Mouse (Mus musculus): ENCODE data around the gene Gemin7. TPM values are rescaled to one million over a fixed set of nuclear protein-coding genes. Genes with fewer than 3 reads are reported as not detected.

The Gemin7 gene
- total and polyA plus RNA-seq, 3 experiments = 63.2 to 101 (median 64.4) TPM

DNA sequence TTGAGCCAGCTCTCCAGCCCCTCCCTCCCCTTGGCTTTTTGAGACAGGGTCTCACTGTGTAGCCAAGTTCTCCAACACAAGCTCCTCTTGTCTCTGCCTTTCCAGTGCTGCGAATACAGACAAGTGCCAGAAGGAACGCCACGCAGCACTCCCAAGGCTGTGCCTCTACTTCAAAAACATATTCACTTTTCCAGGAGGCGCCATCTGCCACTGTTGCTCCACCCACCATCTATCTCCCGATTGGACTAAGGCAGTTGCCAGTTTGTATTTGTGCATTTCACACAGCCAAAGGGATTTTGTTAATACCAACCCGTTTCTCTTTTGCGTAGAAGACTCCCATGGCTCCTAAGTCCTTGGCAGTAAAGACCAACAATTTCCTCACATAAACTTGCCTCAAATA lies 43.4 kb upstream of the Gemin7 start:
- dilution Hi-C loops (cut with MboI; ENCODE audit: extremely low pct_ligation_motif_present, extremely low pct_unique_long_range_greater_than_20kb, low sequenced_read_pairs) (no loop called here), in situ Hi-C loops (cut with MboI; ENCODE audit: low pct_ligation_motif_present, low pct_unique_long_range_greater_than_20kb, low sequenced_read_pairs) (no loop called here)
- Histone ChIP-seq H3K27me3 (replicated peaks) (no peaks in the 10 kb centered on the region), H3K4me1 (ENCODE audit: control insufficient read depth in 1 of 2, insufficient read depth in 2 of 2) (peaks cover 0 to 5% of the 10 kb centered on the region in 2 experiments; a peak in 1 of 4 replicates), H3K36me3 (replicated peaks in 1 of 2; ENCODE audit: control insufficient read depth in 1 of 2, insufficient read depth in 1 of 2, low read length in 1 of 2) (peaks cover 56 to 91% of the 10 kb centered on the region in 2 experiments), H3K9ac (ENCODE audit: insufficient read depth, low read depth) (no peak overlapping the region), H3K9me3 (replicated peaks; ENCODE audit: low read length) (peaks cover 7% of the 10 kb centered on the region), H3K27ac (ENCODE audit: insufficient read depth, low read depth) (no peak overlapping the region), H3K4me2 (ENCODE audit: insufficient read depth, low read depth, poor library complexity, severe bottlenecking) (no peak overlapping the region), H3K79me2 (replicated peaks; ENCODE audit: control insufficient read depth, extremely low read depth, insufficient read depth, poor library complexity, severe bottlenecking) (no peaks in the 10 kb centered on the region), H3K4me3 (replicated peaks in 1 of 3; ENCODE audit: low read depth in 2 of 3, low read length in 2 of 3, poor library complexity in 1 of 3) (no peak overlapping the region)
- TF ChIP-seq MEF2A (IDR thresholded peaks at IDR 0.05; ENCODE audit: borderline replicate concordance, low read depth, low read length) (no peak), SMC3 (IDR thresholded peaks at IDR 0.05; ENCODE audit: low read depth, low read length) (no peak), SIN3A (IDR thresholded peaks at IDR 0.05; ENCODE audit: low read length) (no peak), USF1 (IDR thresholded peaks at IDR 0.05; ENCODE audit: low read depth, low read length) (no peak), ZC3H11A (IDR thresholded peaks at IDR 0.05; ENCODE audit: low read depth, low read length) (no peak), JUND (conservative IDR thresholded peaks at IDR 0.05; ENCODE audit: low read depth, low read length) (no peak), HCFC1 (IDR thresholded peaks at IDR 0.05; ENCODE audit: low read depth, low read length) (no peak), PAX5 (IDR thresholded peaks at IDR 0.05; ENCODE audit: low read length) (no peak), MAX (IDR thresholded peaks at IDR 0.05; ENCODE audit: low read length) (no peak), POLR2A (IDR thresholded peaks at IDR 0.05; ENCODE audit: low read depth, low read length) (no peak), POLR2AphosphoS2 (IDR thresholded peaks at IDR 0.05; ENCODE audit: low read depth, low read length) (no peak), TCF12 (IDR thresholded peaks at IDR 0.05; ENCODE audit: low read depth, low read length) (no peak), RAD21 (IDR thresholded peaks at IDR 0.05; ENCODE audit: low read depth, low read length) (no peak)
- no peak for DNase-seq (ENCODE audit: extremely low read depth)

- no peak overlapping the region for H3K4me3 ChIP-seq (replicated peaks in 1 of 3; ENCODE audit: low read depth in 2 of 3, low read length in 2 of 3, poor library complexity in 1 of 3)
- dilution Hi-C loops (cut with MboI; ENCODE audit: extremely low pct_ligation_motif_present, extremely low pct_unique_long_range_greater_than_20kb, low sequenced_read_pairs) = no loop called here
Measured at GRCm38 (mm10) chr7:19619004-19619801, 41.8 kb upstream of the Gemin7 start.

More at GRCm38 (mm10) chr7:19619004-19619801, 41.8 kb upstream of the Gemin7 start:
- Histone ChIP-seq H3K27me3 (replicated peaks) (no peaks in the 10 kb centered on the region), H3K79me2 (replicated peaks; ENCODE audit: control insufficient read depth, extremely low read depth, insufficient read depth, poor library complexity, severe bottlenecking) (no peaks in the 10 kb centered on the region), H3K27ac (ENCODE audit: insufficient read depth, low read depth) (no peak overlapping the region), H3K4me2 (ENCODE audit: insufficient read depth, low read depth, poor library complexity, severe bottlenecking) (no peak overlapping the region), H3K36me3 (replicated peaks in 1 of 2; ENCODE audit: control insufficient read depth in 1 of 2, insufficient read depth in 1 of 2, low read length in 1 of 2) (peaks cover 72 to 98% of the 10 kb centered on the region in 2 experiments), H3K9me3 (replicated peaks; ENCODE audit: low read length) (peaks cover 7% of the 10 kb centered on the region), H3K4me1 (ENCODE audit: control insufficient read depth in 1 of 2, insufficient read depth in 2 of 2) (peaks cover 5 to 21% of the 10 kb centered on the region in 2 experiments), H3K9ac (ENCODE audit: insufficient read depth, low read depth) (no peak overlapping the region)
- TF ChIP-seq USF2 (conservative IDR thresholded peaks at IDR 0.05; ENCODE audit: low read depth, low read length) = no peak
- TF ChIP-seq IRF4 (IDR thresholded peaks at IDR 0.05; ENCODE audit: low read depth, low read length) = no peak
- no peak for TF ChIP-seq GABPA (IDR thresholded peaks at IDR 0.05; ENCODE audit: insufficient replicate concordance, low read depth, low read length)
- no peak for TF ChIP-seq TBP (conservative IDR thresholded peaks at IDR 0.05; ENCODE audit: low read depth, low read length)
- TF ChIP-seq JUN (IDR thresholded peaks at IDR 0.05; ENCODE audit: insufficient read depth, low read depth, low read length) = no peak
- TF ChIP-seq USF1 (IDR thresholded peaks at IDR 0.05; ENCODE audit: low read depth, low read length) = no peak
- TF ChIP-seq POLR2A (IDR thresholded peaks at IDR 0.05; ENCODE audit: low read depth, low read length) = no peak
- no peak for TF ChIP-seq ZMIZ1 (IDR thresholded peaks at IDR 0.05; ENCODE audit: low read depth, low read length)
- TF ChIP-seq KAT2A (IDR thresholded peaks at IDR 0.05; ENCODE audit: insufficient replicate concordance, low read length) = no peak
- no peak for TF ChIP-seq ZNF384 (IDR thresholded peaks at IDR 0.05; ENCODE audit: low read depth, low read length)
- TF ChIP-seq RAD21 (IDR thresholded peaks at IDR 0.05; ENCODE audit: low read depth, low read length) = peak; percentile 47
- TF ChIP-seq SMC3 (IDR thresholded peaks at IDR 0.05; ENCODE audit: low read depth, low read length) = peak; percentile 56
- peak; percentile 60 to 70 for TF ChIP-seq CTCF (conservative IDR thresholded peaks at IDR 0.05 in 1 of 2, IDR thresholded peaks at IDR 0.05 in 1 of 2; ENCODE audit: low read depth in 2 of 2, low read length in 2 of 2)
- TF ChIP-seq ELF1 (IDR thresholded peaks at IDR 0.05; ENCODE audit: low read depth, low read length) = no peak
- no peak for TF ChIP-seq EP300 (IDR thresholded peaks at IDR 0.05; ENCODE audit: low read length)
- peak; percentile 65 for DNase-seq (ENCODE audit: extremely low read depth)
- in situ Hi-C loops (cut with MboI; ENCODE audit: low pct_ligation_motif_present, low pct_unique_long_range_greater_than_20kb, low sequenced_read_pairs) = no loop called here

Measured in CH12.LX (cell line).